Mouse (Mus musculus): ENCODE data around the gene Maml3.

DNA sequence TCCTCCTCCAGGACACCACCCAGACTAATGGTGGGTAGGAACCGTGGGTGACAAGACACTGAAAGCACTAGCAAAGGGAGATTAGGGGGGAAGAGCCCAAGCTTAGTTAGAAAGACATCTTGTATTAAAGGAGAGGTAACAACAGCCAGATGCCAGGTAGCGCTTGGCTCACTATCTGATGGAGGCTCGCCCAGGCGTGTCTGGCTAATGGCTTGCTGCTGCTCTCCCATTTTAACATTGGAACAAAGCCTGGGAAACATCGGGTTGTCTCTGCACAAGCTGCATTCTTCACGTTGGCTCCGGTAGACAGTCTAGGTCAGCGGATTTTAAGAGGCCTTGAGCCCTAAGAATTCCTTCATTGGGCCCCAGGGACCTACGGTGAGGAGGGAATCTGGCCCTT lies 10.5 kb upstream of the Maml3 start:
- no peak for TF ChIP-seq CTCF (IDR thresholded peaks at IDR 0.05)
- TF ChIP-seq EP300 (IDR thresholded peaks at IDR 0.05), result no peak

Measured in lung, postnatal 0 days (tissue).